Mouse (Mus musculus) intestine, embryonic 14.5 days (tissue): ENCODE measurements around the gene Plxnc1. TPM values are rescaled to one million over a fixed set of nuclear protein-coding genes. Genes with fewer than 3 reads are reported as not detected.

Source experiments
- ATAC-seq: fragments of 200-750 bp; cut with Nextera tagmentation; replicated peaks from 2 replicates; pipeline ENCODE4 v1.8.0; 2017; ENCODE audit warnings: low read depth, moderate number of reproducible peaks, moderate TSS enrichment, moderate library complexity; ENCODE audit not compliant: low FRiP score, low TSS enrichment
- DNase-seq: peaks from one replicate; pipeline ENCODE4 v3.0.0-alpha.2; 2018; ENCODE audit warnings: low spot score
- H3K27ac ChIP-seq: fragments of 300-500 bp; sonication (generic); 2 replicates; pipeline ENCODE4 v1.5.1; 2014; ENCODE audit warnings: low read depth, mild to moderate bottlenecking, control low read depth
- H3K27me3 ChIP-seq: fragments of 300-500 bp; sonication (generic); replicated peaks from 2 replicates; pipeline ENCODE4 v1.6.1; 2014; ENCODE audit warnings: low read length, control low read depth; ENCODE audit not compliant: control insufficient read depth, insufficient read depth
- H3K36me3 ChIP-seq: fragments of 300-500 bp; sonication (generic); 2 replicates; pipeline ENCODE4 v1.6.1; 2014; ENCODE audit warnings: low read length, control low read depth; ENCODE audit not compliant: control insufficient read depth, insufficient read depth
- H3K4me1 ChIP-seq: fragments of 300-500 bp; sonication (generic); replicated peaks from 2 replicates; pipeline ENCODE4 v1.6.1; 2014; ENCODE audit warnings: low read length, control low read depth, mixed read lengths; ENCODE audit not compliant: control insufficient read depth, insufficient read depth
- H3K4me2 ChIP-seq: fragments of 300-500 bp; sonication (generic); 2 replicates; pipeline ENCODE4 v1.6.1; 2014; ENCODE audit warnings: low read length
- H3K4me3 ChIP-seq: fragments of 300-500 bp; sonication (generic); 2 replicates; pipeline ENCODE4 v1.5.1; 2014; ENCODE audit warnings: low read depth, low read length, control low read depth, mixed read lengths
- H3K9ac ChIP-seq: fragments of 300-500 bp; sonication (generic); 2 replicates; pipeline ENCODE4 v1.6.1; 2014; ENCODE audit warnings: mild to moderate bottlenecking, low read length
- H3K9me3 ChIP-seq: fragments of 300-500 bp; sonication (generic); 2 replicates; pipeline ENCODE4 v1.6.1; 2016; ENCODE audit warnings: low read length, control low read depth; ENCODE audit not compliant: control insufficient read depth
- WGBS: fragments of 180-500 bp; shearing (Covaris S2); extraction: QIAGEN DNeasy Blood & Tissue Kit; methylation state at CpG from one replicate; pipeline ENCODE4 v1.1.7; 2014; 5-methylcytosine and 5-hydroxymethylcytosine counted together
- polyA plus RNA-seq: library from polyadenylated mRNA; unstranded; fragments of >200 nt; fragmentation: Nextera tagmentation; extraction: Ambion mirVana; gene quantifications from 2 replicates; pipeline ENCODE4 v1.2.1, GENCODE M21; 2014

The Plxnc1 gene
- polyA plus RNA-seq, 1 experiment from 2014 or later, result 1.2 TPM

DNA sequence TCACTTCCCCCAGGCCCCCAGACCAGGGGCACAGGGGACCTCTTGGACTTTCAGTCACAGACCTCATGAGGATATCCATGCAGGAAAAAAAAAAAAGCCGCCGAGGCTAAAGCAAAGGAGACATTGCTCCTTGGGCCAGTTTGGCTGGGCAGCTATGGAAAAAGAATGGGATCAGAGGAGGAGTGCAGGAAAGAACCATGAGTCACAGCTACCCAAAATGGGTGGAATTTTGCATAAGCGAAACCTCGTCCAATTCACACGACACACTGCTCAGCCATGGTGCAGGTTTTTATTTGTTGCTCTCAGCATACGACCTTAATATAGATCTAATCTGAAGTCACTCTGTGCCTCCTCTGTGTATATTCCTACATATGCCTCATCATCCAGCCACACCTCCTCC, 28.9 kb downstream of the Plxnc1 start:
- 86% methylated on average over 6 of the region's 6 CpGs for WGBS
- Histone ChIP-seq H3K4me3 (no peak overlapping the region), H3K9me3 (no peaks in the 10 kb centered on the region), H3K27me3 (no peaks in the 10 kb centered on the region), H3K27ac (no peak overlapping the region), H3K4me1 (no peaks in the 10 kb centered on the region), H3K36me3 (no peaks in the 10 kb centered on the region), H3K9ac (no peak overlapping the region), H3K4me2 (no peak overlapping the region)
- no peak for ATAC-seq
- no peak for DNase-seq

GRCm38 (mm10) chr10:94914081-94914480, 30.6 kb downstream of the Plxnc1 start:
- H3K4me3 ChIP-seq, result no peak overlapping the region
- ATAC-seq (no peak), DNase-seq (no peak)
- H3K36me3 ChIP-seq, result no peaks in the 10 kb centered on the region
- H3K4me1 ChIP-seq, result no peaks in the 10 kb centered on the region
- no peak overlapping the region for H3K4me2 ChIP-seq
- 88% methylated on average over 11 of the region's 11 CpGs for WGBS
- H3K9me3 ChIP-seq, result no peaks in the 10 kb centered on the region
- H3K9ac ChIP-seq, result no peak overlapping the region
- no peaks in the 10 kb centered on the region for H3K27me3 ChIP-seq
- no peak overlapping the region for H3K27ac ChIP-seq

DNA sequence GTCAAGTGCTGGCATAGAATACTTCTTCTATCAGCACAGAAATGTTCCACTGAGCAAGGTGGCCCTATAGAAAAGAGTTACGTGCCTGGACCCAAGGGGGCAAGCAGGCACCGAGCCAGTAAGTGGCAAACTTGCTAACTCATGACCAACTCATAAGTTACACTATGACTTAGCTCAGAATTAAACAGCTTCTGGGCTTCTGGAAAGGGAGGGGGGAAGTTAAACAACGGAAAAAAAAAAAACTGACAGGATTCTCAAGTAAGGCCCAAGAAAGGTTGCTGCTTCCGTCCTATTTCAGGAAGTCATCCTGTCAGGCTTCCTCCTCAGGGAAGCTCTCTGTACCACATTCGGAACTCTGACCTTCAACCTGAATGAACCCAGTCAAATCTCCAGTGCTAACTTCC, 31.3 kb downstream of the Plxnc1 start:
- H3K4me1 ChIP-seq, result no peaks in the 10 kb centered on the region
- H3K9ac ChIP-seq, result no peak overlapping the region
- 71% methylated on average over 5 of the region's 5 CpGs for WGBS
- H3K4me3 ChIP-seq, result no peak overlapping the region
- ATAC-seq (no peak), DNase-seq (no peak)
- H3K27ac ChIP-seq, result no peak overlapping the region
- H3K27me3 ChIP-seq, result no peaks in the 10 kb centered on the region
- H3K9me3 ChIP-seq, result no peaks in the 10 kb centered on the region
- H3K36me3 ChIP-seq, result no peaks in the 10 kb centered on the region
- no peak overlapping the region for H3K4me2 ChIP-seq

DNA sequence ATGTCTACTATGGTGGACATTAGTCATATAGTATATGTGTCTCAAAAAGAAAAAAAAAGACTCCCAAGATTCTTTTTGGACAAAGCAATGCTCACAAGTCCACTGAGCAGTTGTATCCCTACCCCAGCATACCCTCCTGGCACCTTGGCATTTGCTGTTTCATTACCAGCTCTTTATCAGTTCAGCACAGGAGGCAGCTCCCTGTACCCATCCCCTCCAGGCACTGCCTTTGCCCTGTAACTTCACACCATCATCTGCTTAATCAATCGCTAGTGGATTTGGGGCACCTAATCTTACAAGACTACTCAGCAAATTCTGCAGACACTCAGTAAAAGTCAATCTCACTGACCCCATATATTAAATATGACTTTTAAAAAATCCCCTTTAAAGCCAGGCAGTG, 32.1 kb downstream of the Plxnc1 start:
- 97% methylated on average over 1 of the region's 1 CpGs for WGBS
- ATAC-seq, result no peak
- Histone ChIP-seq H3K4me3 (no peak overlapping the region), H3K4me1 (no peaks in the 10 kb centered on the region), H3K27me3 (no peaks in the 10 kb centered on the region), H3K9me3 (no peaks in the 10 kb centered on the region), H3K4me2 (no peak overlapping the region), H3K36me3 (no peaks in the 10 kb centered on the region), H3K9ac (no peak overlapping the region), H3K27ac (no peak overlapping the region)
- no peak for DNase-seq

DNA sequence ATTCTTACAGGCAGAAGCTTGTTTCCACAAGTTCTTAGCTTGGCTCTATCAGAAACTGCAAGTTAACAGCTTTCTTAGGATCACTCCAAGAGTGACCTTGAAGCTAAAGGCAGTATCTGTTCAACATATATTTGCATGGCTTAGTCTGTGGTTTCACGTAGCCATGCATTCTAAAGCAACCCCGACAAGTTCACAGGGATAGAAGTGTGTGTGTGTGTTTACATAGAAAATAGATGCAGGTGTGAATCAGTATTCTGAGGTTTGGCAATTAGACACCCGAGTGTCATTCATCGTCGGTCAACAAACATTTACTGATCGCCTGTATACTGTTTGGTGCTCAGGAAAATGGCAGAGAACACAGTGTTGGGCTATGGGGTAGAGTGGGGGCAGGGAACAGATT, 33.5 kb downstream of the Plxnc1 start:
- Histone ChIP-seq H3K4me2 (no peak overlapping the region), H3K4me3 (no peak overlapping the region), H3K4me1 (no peaks in the 10 kb centered on the region), H3K9me3 (no peaks in the 10 kb centered on the region), H3K9ac (no peak overlapping the region), H3K27ac (no peak overlapping the region), H3K36me3 (no peaks in the 10 kb centered on the region), H3K27me3 (no peaks in the 10 kb centered on the region; the same call in 1 of the 2 replicates)
- ATAC-seq (no peak), DNase-seq (no peak)
- 91% methylated on average over 6 of the region's 6 CpGs for WGBS

- H3K36me3 ChIP-seq, result no peaks in the 10 kb centered on the region
- H3K27ac ChIP-seq, result no peak overlapping the region
- ATAC-seq (no peak), DNase-seq (no peak)
- no peak overlapping the region for H3K4me3 ChIP-seq
- no peaks in the 10 kb centered on the region for H3K9me3 ChIP-seq
- H3K4me2 ChIP-seq, result no peak overlapping the region
- WGBS, result 94% methylated on average over 4 of the region's 4 CpGs
- H3K9ac ChIP-seq, result no peak overlapping the region
- no peaks in the 10 kb centered on the region; the same call in 1 of the 2 replicates for H3K27me3 ChIP-seq
- no peaks in the 10 kb centered on the region for H3K4me1 ChIP-seq
These were observed 34.1 kb downstream of the Plxnc1 start for GRCm38 (mm10) chr10:94910570-94910969.

GRCm38 (mm10) chr10:94909789-94910188, 34.8 kb downstream of the Plxnc1 start:
- 95% methylated on average over 2 of the region's 2 CpGs for WGBS
- H3K4me3 ChIP-seq, result no peak overlapping the region
- no peak overlapping the region for H3K9ac ChIP-seq
- DNase-seq (no peak), ATAC-seq (no peak)
- H3K4me2 ChIP-seq, result no peak overlapping the region
- H3K36me3 ChIP-seq, result no peaks in the 10 kb centered on the region
- no peaks in the 10 kb centered on the region for H3K4me1 ChIP-seq
- H3K27ac ChIP-seq, result no peak overlapping the region
- H3K9me3 ChIP-seq, result no peaks in the 10 kb centered on the region
- no peaks in the 10 kb centered on the region; the same call in 1 of the 2 replicates for H3K27me3 ChIP-seq

DNA sequence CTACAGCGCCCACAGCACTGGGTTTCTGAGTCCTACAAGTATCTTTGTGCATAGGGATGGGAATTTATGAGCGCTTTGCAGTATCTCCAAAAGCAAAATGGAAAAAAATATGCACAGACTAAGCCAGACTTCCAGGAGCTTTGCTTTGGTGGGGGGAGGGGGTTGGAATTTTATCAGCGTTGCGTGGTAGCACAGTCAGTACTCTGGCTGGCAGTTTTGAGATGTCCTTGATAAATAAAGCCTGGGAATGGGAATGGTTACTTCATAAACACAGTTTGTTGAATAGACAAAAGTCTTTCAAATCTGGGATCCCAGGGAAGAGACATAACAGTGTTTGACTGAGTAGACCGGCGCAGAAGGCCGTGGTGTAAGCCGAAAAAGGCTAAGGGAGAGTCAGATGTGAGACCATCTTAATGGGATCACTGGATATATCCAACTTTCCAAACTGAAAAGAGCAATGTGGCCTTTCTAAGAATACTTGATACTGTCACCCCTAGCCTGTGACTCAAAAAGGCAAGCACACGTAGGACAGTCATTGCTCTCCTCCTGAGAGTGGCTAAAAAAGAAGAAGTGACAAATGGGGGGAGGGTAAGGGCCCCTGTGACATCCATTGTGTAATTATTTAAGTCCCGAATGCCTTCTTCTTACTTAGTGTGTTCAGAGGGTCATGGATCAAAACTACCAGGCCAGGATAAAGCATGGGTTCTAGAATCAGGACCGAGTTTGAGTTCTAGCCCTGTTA, 35.5 kb downstream of the Plxnc1 start:
- H3K36me3 ChIP-seq, result no peaks in the 10 kb centered on the region
- ATAC-seq (no peak), DNase-seq (no peak)
- no peak overlapping the region for H3K4me3 ChIP-seq
- H3K27ac ChIP-seq, result no peak overlapping the region
- H3K9ac ChIP-seq, result no peak overlapping the region
- no peak overlapping the region for H3K4me2 ChIP-seq
- H3K9me3 ChIP-seq, result no peaks in the 10 kb centered on the region
- no peaks in the 10 kb centered on the region; the same call in 1 of the 2 replicates for H3K27me3 ChIP-seq
- 82% methylated on average over 11 of the region's 11 CpGs for WGBS
- no peaks in the 10 kb centered on the region for H3K4me1 ChIP-seq
